Mouse (Mus musculus) G1E (cell line): ENCODE data around the gene Ppp1r17. TPM values are rescaled to one million over a fixed set of nuclear protein-coding genes. Genes with fewer than 3 reads are reported as not detected.

Experiments
- ATAC-seq: 2 replicates; pipeline ENCODE4 v1.8.0; 2016; ENCODE audit warnings: mild to moderate bottlenecking; ENCODE audit not compliant: insufficient number of reproducible peaks, poor library complexity, low FRiP score, severe bottlenecking; ENCODE audit errors: extremely low read depth
- DNase-seq: peaks from one replicate; pipeline ENCODE4 v3.0.0; 2012; ENCODE audit warnings: low spot score
- H3K27me3 ChIP-seq: 2 replicates; pipeline ENCODE4 v1.6.1; 2012; ENCODE audit warnings: mild to moderate bottlenecking, low read length, inconsistent platforms; ENCODE audit not compliant: insufficient read depth
- H3K36me3 ChIP-seq: replicated peaks from 2 replicates; pipeline ENCODE3; 2012; ENCODE audit warnings: mild to moderate bottlenecking, inconsistent platforms
- H3K4me1 ChIP-seq: 2 replicates; pipeline ENCODE4 v1.6.1; 2012; ENCODE audit warnings: low read depth, low read length, inconsistent platforms, mixed read lengths; ENCODE audit not compliant: insufficient read depth
- H3K4me3 ChIP-seq: 2 replicates; pipeline ENCODE4 v1.5.1; 2012; ENCODE audit warnings: low read depth, mild to moderate bottlenecking, inconsistent platforms, low read length, moderate library complexity, mixed read lengths
- H3K9me3 ChIP-seq: replicated peaks from 2 replicates; pipeline ENCODE4 v1.6.1; 2012; ENCODE audit warnings: inconsistent platforms
- CTCF ChIP-seq: IDR thresholded peaks from 2 replicates; pipeline ENCODE4 v1.5.1; 2012; ENCODE audit warnings: low read depth, low read length, inconsistent platforms, mixed read lengths
- GATA1 ChIP-seq: IDR thresholded peaks from 2 replicates; pipeline ENCODE4 v1.6.1; 2012; ENCODE audit warnings: borderline replicate concordance, low read length, inconsistent platforms, mixed read lengths
- GATA2 ChIP-seq: IDR thresholded peaks from 2 replicates; pipeline ENCODE4 v1.6.1; 2012; ENCODE audit warnings: low read depth, low read length, inconsistent platforms, borderline replicate concordance
- POLR2AphosphoS5 ChIP-seq: IDR thresholded peaks from 2 replicates; pipeline ENCODE4 v1.6.1; 2012; ENCODE audit warnings: low read depth, low read length, inconsistent platforms; ENCODE audit not compliant: insufficient replicate concordance
- TAL1 ChIP-seq: conservative IDR thresholded peaks from 2 replicates; pipeline ENCODE4 v1.6.1; 2012; ENCODE audit warnings: low read depth, low read length, inconsistent platforms, mixed read lengths
- polyA plus RNA-seq: library from polyadenylated mRNA; stranded (reverse); fragments of >175 nt; gene quantifications from 2 replicates; pipeline ENCODE4 v1.2.3, GENCODE M21; 2012
- total RNA-seq, 2 experiments: library from RNA; stranded (forward) in 1 of 2; stranded (reverse) in 1 of 2; fragments of 200-1000 nt in 1 of 2; fragments of >200 nt in 1 of 2; fragmentation: Nextera tagmentation in 1 of 2; gene quantifications; 2 replicates each; pipeline ENCODE4 v1.2.3; 2014 to 2017

Gene Ppp1r17
- total and polyA plus RNA-seq, 3 experiments: not detected

DNA sequence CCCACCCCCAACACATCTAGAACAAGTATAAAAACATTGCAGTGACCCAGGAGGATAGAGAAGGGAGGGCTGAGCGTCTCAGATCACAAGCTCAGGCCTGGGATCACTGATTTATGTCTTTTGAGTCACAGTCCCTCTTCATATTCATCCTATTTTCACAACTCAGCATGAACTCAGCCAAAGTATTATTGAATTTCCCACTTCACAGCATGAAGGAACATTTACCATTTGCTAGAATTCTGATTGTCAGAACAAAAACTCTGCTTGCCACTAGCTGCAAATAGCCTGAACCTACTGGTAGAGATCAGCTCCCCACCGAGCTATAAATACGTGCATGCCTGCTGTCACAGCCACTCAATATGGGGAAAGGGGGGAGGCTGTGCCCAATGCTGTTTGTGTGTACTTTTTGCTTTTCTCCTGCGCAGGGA, 59.1 kb downstream of the Ppp1r17 start:
- no peak for TF ChIP-seq POLR2AphosphoS5
- no peak for TF ChIP-seq GATA1
- TF ChIP-seq TAL1: no peak
- no peak for TF ChIP-seq CTCF
- no peak for TF ChIP-seq GATA2
- H3K36me3 ChIP-seq: no peaks in the 10 kb centered on the region
- H3K4me1 ChIP-seq: no peaks in the 10 kb centered on the region
- no peak for ATAC-seq
- no peak for DNase-seq
- H3K4me3 ChIP-seq: no peak overlapping the region
- H3K27me3 ChIP-seq: no peaks in the 10 kb centered on the region
- no peaks in the 10 kb centered on the region for H3K9me3 ChIP-seq

Other genes with a start within 250 kb of the Ppp1r17 start
- gene Itprid1, start 180.6 kb upstream of the Ppp1r17 start, total RNA-seq (2014; fragmentation: Nextera tagmentation): not detected in 2 replicates
- gene Itprid1, start 180.6 kb upstream of the Ppp1r17 start, total RNA-seq (2017): not detected in 2 replicates
- gene Itprid1, start 180.6 kb upstream of the Ppp1r17 start, polyA plus RNA-seq: not detected in 2 replicates